Mouse (Mus musculus) hindbrain, postnatal 0 days (tissue): ENCODE measurements around the gene Ncoa7. TPM values are rescaled to one million over a fixed set of nuclear protein-coding genes. Genes with fewer than 3 reads are reported as not detected.
"Not testable (repeated sequence)": the region's sequence is repeated elsewhere in the genome, so short reads cannot be mapped to it uniquely, and the experiment has no call there.

Experiments used
- ATAC-seq: fragments of 200-750 bp; cut with Nextera tagmentation; 2 replicates; pipeline ENCODE4 v1.8.0; 2017; ENCODE audit warnings: mild to moderate bottlenecking, moderate TSS enrichment, moderate library complexity
- DNase-seq: peaks from one replicate; pipeline ENCODE4 v3.0.0-alpha.2; 2015; ENCODE audit warnings: low spot score
- H3K27ac ChIP-seq: fragments of 300-500 bp; sonication (generic); 2 replicates; pipeline ENCODE4 v1.5.1; 2014; ENCODE audit warnings: mild to moderate bottlenecking
- H3K27me3 ChIP-seq: fragments of 300-500 bp; sonication (generic); 2 replicates; pipeline ENCODE4 v1.6.1; 2014; ENCODE audit warnings: low read length, mixed read lengths; ENCODE audit not compliant: insufficient read depth
- H3K36me3 ChIP-seq: fragments of 300-500 bp; sonication (generic); 2 replicates; pipeline ENCODE4 v1.6.1; 2014; ENCODE audit warnings: low read length, mixed read lengths; ENCODE audit not compliant: insufficient read depth
- H3K4me1 ChIP-seq: fragments of 300-500 bp; sonication (generic); 2 replicates; pipeline ENCODE4 v1.6.1; 2014; ENCODE audit warnings: antibody characterized with exemption, low read length, mixed read lengths; ENCODE audit not compliant: insufficient read depth
- H3K4me2 ChIP-seq: fragments of 300-500 bp; sonication (generic); 2 replicates; pipeline ENCODE4 v1.6.1; 2014; ENCODE audit warnings: low read depth, mild to moderate bottlenecking, low read length, moderate library complexity, mixed read lengths
- H3K4me3 ChIP-seq: fragments of 300-500 bp; sonication (generic); 2 replicates; pipeline ENCODE4 v1.5.1; 2014; ENCODE audit warnings: low read length
- H3K9ac ChIP-seq: fragments of 300-500 bp; sonication (generic); replicated peaks from 2 replicates; pipeline ENCODE4 v1.6.1; 2014; ENCODE audit warnings: mild to moderate bottlenecking, low read length, moderate library complexity, mixed read lengths
- H3K9me3 ChIP-seq: fragments of 300-500 bp; sonication (generic); 2 replicates; pipeline ENCODE4 v1.6.1; 2016; ENCODE audit warnings: low read length, mixed read lengths
- CTCF ChIP-seq: IDR thresholded peaks from 2 replicates; pipeline ENCODE4 v1.5.1; 2016; ENCODE audit warnings: antibody characterized with exemption, control low read depth, low read depth
- WGBS: fragments of 180-500 bp; shearing (Covaris S2); extraction: QIAGEN DNeasy Blood & Tissue Kit; methylation state at CpG from one replicate; pipeline ENCODE4 v1.1.7; 2014; 5-methylcytosine and 5-hydroxymethylcytosine counted together
- polyA plus RNA-seq: library from polyadenylated mRNA; unstranded; fragments of >200 nt; fragmentation: Nextera tagmentation; extraction: Ambion mirVana; gene quantifications from 2 replicates; pipeline ENCODE4 v1.2.1, GENCODE M21; 2015
- total RNA-seq: library from RNA; depleted of rRNA; stranded (reverse); fragments of >200 nt; gene quantifications from 2 replicates; pipeline ENCODE4 v1.2.3, GENCODE M21; 2014

The Ncoa7 gene
- total and polyA plus RNA-seq, 2 experiments from 2014 or later, result 19.8 to 24.4 TPM

DNA sequence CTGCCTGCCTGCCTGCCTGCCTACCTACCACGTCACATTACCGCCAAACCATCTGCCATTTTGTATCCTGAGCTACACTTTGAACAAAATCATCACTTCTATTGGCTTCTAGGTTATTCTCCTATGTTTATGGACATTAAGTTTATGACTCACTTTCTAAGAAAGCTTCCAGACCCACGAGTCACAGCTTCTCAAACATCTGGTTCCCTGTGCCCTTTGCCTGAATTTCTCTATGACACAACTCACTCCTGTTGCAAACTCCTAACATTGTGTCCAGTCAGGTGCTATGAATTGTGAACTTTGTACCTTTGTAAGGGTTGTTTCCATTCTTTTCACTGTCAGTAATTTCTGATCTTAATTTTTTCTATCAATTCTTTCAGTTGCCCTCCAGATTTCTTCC, 164.9 kb downstream of the Ncoa7 start:
- TF ChIP-seq CTCF, result no peak
- Histone ChIP-seq H3K9me3 (no peaks in the 10 kb centered on the region), H3K27me3 (no peaks in the 10 kb centered on the region), H3K27ac (no peak overlapping the region), H3K4me3 (no peak overlapping the region), H3K4me1 (no peaks in the 10 kb centered on the region), H3K4me2 (no peak overlapping the region), H3K9ac (no peak overlapping the region), H3K36me3 (no peaks in the 10 kb centered on the region)
- 91% methylated on average over 3 of the region's 3 CpGs for WGBS
- DNase-seq (no peak), ATAC-seq (no peak)

DNA sequence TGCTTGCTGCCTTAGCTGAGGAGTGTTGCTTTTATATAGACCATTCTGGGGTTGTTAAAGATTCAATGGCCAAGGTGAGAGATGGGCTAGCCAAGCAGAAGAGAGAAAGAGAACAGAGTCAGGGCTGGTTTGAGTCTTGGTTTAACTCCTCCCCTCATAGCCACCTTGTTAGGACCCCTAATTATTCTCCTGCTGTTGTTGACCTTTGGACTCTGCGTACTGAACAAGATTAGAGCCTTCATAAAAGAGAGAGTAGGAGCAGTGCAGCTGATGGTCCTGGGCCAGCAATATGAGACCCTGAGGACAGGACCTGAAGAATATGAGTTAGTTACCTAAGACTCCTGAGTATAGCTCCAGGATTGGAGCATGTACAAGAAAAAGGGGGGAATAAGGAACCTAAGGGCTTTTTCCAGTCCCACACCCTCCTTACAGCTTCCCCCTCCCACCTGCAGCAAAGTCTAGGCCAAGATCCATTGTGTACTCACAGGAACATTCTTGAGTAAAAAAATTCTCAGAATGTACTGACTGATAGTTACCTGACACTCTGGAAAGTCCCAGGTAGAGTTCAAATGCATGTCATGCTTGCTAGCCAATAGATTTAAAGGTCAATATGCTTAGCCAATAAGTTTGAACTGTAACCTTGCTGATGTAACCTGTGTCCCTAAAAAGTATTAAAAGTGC, 166.5 kb downstream of the Ncoa7 start:
- not testable (repeated sequence) for ATAC-seq, H3K27ac ChIP-seq, DNase-seq, H3K9ac ChIP-seq, H3K36me3 ChIP-seq, H3K9me3 ChIP-seq, H3K27me3 ChIP-seq, H3K4me3 ChIP-seq, H3K4me1 ChIP-seq, H3K4me2 ChIP-seq
- 90% methylated on average over 1 of the region's 1 CpGs for WGBS

- H3K4me2 ChIP-seq, result no peak overlapping the region
- DNase-seq, result no peak
- TF ChIP-seq CTCF, result no peak
- no peaks in the 10 kb centered on the region for H3K4me1 ChIP-seq
- no peaks in the 10 kb centered on the region for H3K36me3 ChIP-seq
- no peak overlapping the region for H3K27ac ChIP-seq
- H3K4me3 ChIP-seq, result no peak overlapping the region
- H3K27me3 ChIP-seq, result no peaks in the 10 kb centered on the region
- 95% methylated on average over 1 of the region's 1 CpGs for WGBS
- H3K9me3 ChIP-seq, result no peaks in the 10 kb centered on the region
- H3K9ac ChIP-seq, result no peak overlapping the region
- no peak for ATAC-seq
Measured at GRCm38 (mm10) chr10:30632718-30633117, 170.4 kb downstream of the Ncoa7 start.

GRCm38 (mm10) chr10:30629977-30630376, 173.1 kb downstream of the Ncoa7 start:
- TF ChIP-seq CTCF, result no peak
- Histone ChIP-seq H3K9ac (no peak overlapping the region), H3K9me3 (no peaks in the 10 kb centered on the region), H3K36me3 (no peaks in the 10 kb centered on the region), H3K4me3 (no peak overlapping the region), H3K27ac (no peak overlapping the region), H3K27me3 (no peaks in the 10 kb centered on the region), H3K4me1 (no peaks in the 10 kb centered on the region), H3K4me2 (no peak overlapping the region)
- DNase-seq (no peak), ATAC-seq (no peak)

DNA sequence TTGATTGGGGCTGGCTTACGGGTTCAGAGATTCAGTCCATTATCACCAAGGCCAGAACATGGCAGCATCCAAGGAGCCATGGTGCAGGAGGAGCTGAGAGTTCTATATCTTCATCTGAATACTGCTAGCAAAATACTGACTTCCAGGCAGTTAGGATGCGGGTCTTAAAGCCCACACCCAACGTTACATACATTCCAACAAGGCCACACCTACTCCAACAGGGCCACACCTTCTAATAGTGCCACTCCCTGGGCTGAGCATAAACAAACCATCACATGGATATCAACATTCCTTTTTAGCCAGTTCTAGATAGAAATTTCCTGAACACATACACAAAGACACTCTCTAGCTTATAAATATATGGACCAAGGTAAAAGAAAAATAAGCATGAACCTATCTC, 173.6 kb downstream of the Ncoa7 start, which contains the start of gene Hint3:
Hint3 (minus strand) TSS at position 120 of the 400 bp plus-strand sequence.
- ATAC-seq (no peak), DNase-seq (no peak)
- H3K27ac ChIP-seq, result no peak within 1 kb of the TSS
- H3K9ac ChIP-seq, result no peak within 1 kb of the TSS
- no peak within 1 kb of the TSS for H3K4me3 ChIP-seq
- no peak within 1 kb of the TSS for H3K4me2 ChIP-seq
- H3K9me3 ChIP-seq, result no peaks in the 10 kb centered on the region
- no peaks in the 10 kb centered on the region for H3K4me1 ChIP-seq
- WGBS, result 89% methylated on average over 3 of the region's 3 CpGs
- H3K27me3 ChIP-seq, result no peaks in the 10 kb centered on the region
- no peak for TF ChIP-seq CTCF
- H3K36me3 ChIP-seq, result no peaks in the 10 kb centered on the region

GRCm38 (mm10) chr10:30628444-30628843, 174.7 kb downstream of the Ncoa7 start:
- ATAC-seq, H3K9me3 ChIP-seq, H3K27me3 ChIP-seq, H3K9ac ChIP-seq, H3K36me3 ChIP-seq, H3K4me3 ChIP-seq, DNase-seq, H3K4me2 ChIP-seq, H3K27ac ChIP-seq, H3K4me1 ChIP-seq: not testable (repeated sequence)
- WGBS, result 93% methylated on average over 11 of the region's 11 CpGs

GRCm38 (mm10) chr10:30627548-30627947, 175.6 kb downstream of the Ncoa7 start:
- Histone ChIP-seq H3K9ac (no peak overlapping the region), H3K4me3 (no peak overlapping the region), H3K36me3 (no peaks in the 10 kb centered on the region), H3K27me3 (no peaks in the 10 kb centered on the region), H3K4me1 (no peaks in the 10 kb centered on the region), H3K9me3 (no peaks in the 10 kb centered on the region), H3K4me2 (no peak overlapping the region), H3K27ac (no peak overlapping the region)
- TF ChIP-seq CTCF, result no peak
- WGBS, result 24% methylated on average over 1 of the region's 1 CpGs
- ATAC-seq, result no peak
- no peak for DNase-seq
